Mouse (Mus musculus) lung, postnatal 10 days (tissue): ENCODE measurements at regions not wholly inside any gene's neighbourhood (a gene's known extent, or its start where the extent isn't known, plus 50 kb on each side); places are given as distances from the start of the nearest gene placed in this dataset.

ENCODE experiments used
- DNase-seq: peaks from one replicate; pipeline ENCODE4 v3.0.0; 2021

GRCm38 (mm10) chr6:107629376-107629775 is 99.8 kb downstream of the Lrrn1 start:
- no peak for DNase-seq

GRCm38 (mm10) chr6:107645751-107646150 is 116.2 kb downstream of the Lrrn1 start:
- no peak for DNase-seq

GRCm38 (mm10) chr6:107653840-107654523 is 124.4 kb downstream of the Lrrn1 start:
- no peak for DNase-seq

GRCm38 (mm10) chr6:107657805-107658204 is 128.2 kb downstream of the Lrrn1 start:
- DNase-seq = no peak

- DNase-seq = no peak
These were observed 131.6 kb downstream of the Lrrn1 start for GRCm38 (mm10) chr6:107661009-107661764.

- DNase-seq = no peak
These were observed 169.7 kb downstream of the Lrrn1 start for GRCm38 (mm10) chr6:107699298-107699697.

- no peak for DNase-seq
These were observed 178.6 kb downstream of the Lrrn1 start for GRCm38 (mm10) chr6:107708185-107708584.

GRCm38 (mm10) chr6:107708608-107709007 is 179.0 kb downstream of the Lrrn1 start:
- no peak for DNase-seq

- no peak for DNase-seq
These were observed 180.8 kb downstream of the Lrrn1 start for GRCm38 (mm10) chr6:107710360-107710759.

- no peak for DNase-seq
These were observed 181.9 kb downstream of the Lrrn1 start for GRCm38 (mm10) chr6:107711181-107712087.

GRCm38 (mm10) chr6:107713051-107713450 is 183.5 kb downstream of the Lrrn1 start:
- DNase-seq = no peak

- no peak for DNase-seq
These were observed 187.6 kb downstream of the Lrrn1 start for GRCm38 (mm10) chr6:107717194-107717593.

- no peak for DNase-seq
These were observed 200.7 kb downstream of the Lrrn1 start for GRCm38 (mm10) chr6:107730294-107730693.

- DNase-seq = no peak
These were observed 205.2 kb downstream of the Lrrn1 start for GRCm38 (mm10) chr6:107734773-107735172.

- no peak for DNase-seq
These were observed 219.7 kb downstream of the Lrrn1 start for GRCm38 (mm10) chr6:107749111-107749736.

- peak; percentile 12 for DNase-seq
These were observed 220.2 kb downstream of the Lrrn1 start for GRCm38 (mm10) chr6:107749794-107750193.

GRCm38 (mm10) chr6:107752156-107752555 is 222.6 kb downstream of the Lrrn1 start:
- no peak for DNase-seq

- no peak for DNase-seq
These were observed 225.6 kb downstream of the Lrrn1 start for GRCm38 (mm10) chr6:107755158-107755557.

GRCm38 (mm10) chr6:107770834-107771470 is 241.4 kb downstream of the Lrrn1 start:
- no peak for DNase-seq

GRCm38 (mm10) chr6:107784998-107785397 is 255.4 kb downstream of the Lrrn1 start:
- DNase-seq = no peak

- DNase-seq = no peak
These were observed 258.8 kb downstream of the Lrrn1 start for GRCm38 (mm10) chr6:107788224-107788893.

- no peak for DNase-seq
These were observed 267.0 kb upstream of the Setmar start for GRCm38 (mm10) chr6:107797845-107798244.
